Mouse (Mus musculus): Measurements from ENCODE around the gene Sgms1. TPM values are rescaled to one million over a fixed set of nuclear protein-coding genes. Genes with fewer than 3 reads are reported as not detected.

The Sgms1 gene
- polyA plus RNA-seq, 1 experiment, result 53.7 TPM

- no peak for DNase-seq
- 84% methylated on average over 12 of the region's 12 CpGs for WGBS
- Histone ChIP-seq H3K4me3 (replicated peaks; ENCODE audit: extremely low read depth, low read depth, low read length) (no peak overlapping the region), H3K4me1 (ENCODE audit: control insufficient read depth, insufficient read depth, low read length) (peaks cover 14% of the 10 kb centered on the region; the same call in 1 of the 2 replicates)
- TF ChIP-seq CTCF (IDR thresholded peaks at IDR 0.05; ENCODE audit: insufficient read depth, low read length) (no peak), POLR2A (IDR thresholded peaks at IDR 0.05; ENCODE audit: borderline replicate concordance, extremely low read depth, low read depth, low read length) (no peak)
Measured at GRCm38 (mm10) chr19:32269141-32269843, 120.2 kb downstream of the Sgms1 start.

GRCm38 (mm10) chr19:32268562-32268961 is 121.0 kb downstream of the Sgms1 start:
- no peak for DNase-seq
- Histone ChIP-seq H3K4me3 (replicated peaks; ENCODE audit: extremely low read depth, low read depth, low read length) (no peak overlapping the region), H3K4me1 (ENCODE audit: control insufficient read depth, insufficient read depth, low read length) (peaks cover 18% of the 10 kb centered on the region)
- WGBS, result 74% methylated on average over 9 of the region's 9 CpGs
- TF ChIP-seq POLR2A (IDR thresholded peaks at IDR 0.05; ENCODE audit: borderline replicate concordance, extremely low read depth, low read depth, low read length) (no peak), CTCF (IDR thresholded peaks at IDR 0.05; ENCODE audit: insufficient read depth, low read length) (no peak)

- 59% methylated on average over 9 of the region's 9 CpGs for WGBS
Measured at GRCm38 (mm10) chr19:32266385-32267252, 122.9 kb downstream of the Sgms1 start.

GRCm38 (mm10) chr19:32263753-32264152 is 125.8 kb downstream of the Sgms1 start:
- WGBS, result 58% methylated on average over 1 of the region's 1 CpGs
- Histone ChIP-seq H3K4me3 (replicated peaks; ENCODE audit: extremely low read depth, low read depth, low read length) (no peak overlapping the region), H3K4me1 (ENCODE audit: control insufficient read depth, insufficient read depth, low read length) (peaks cover 4% of the 10 kb centered on the region)
- DNase-seq, result no peak
- TF ChIP-seq CTCF (IDR thresholded peaks at IDR 0.05; ENCODE audit: insufficient read depth, low read length), result no peak
- TF ChIP-seq POLR2A (IDR thresholded peaks at IDR 0.05; ENCODE audit: borderline replicate concordance, extremely low read depth, low read depth, low read length), result no peak

More at GRCm38 (mm10) chr19:32266385-32267252, 122.9 kb downstream of the Sgms1 start:
- Histone ChIP-seq H3K4me3 (replicated peaks; ENCODE audit: extremely low read depth, low read depth, low read length) (no peak overlapping the region), H3K4me1 (ENCODE audit: control insufficient read depth, insufficient read depth, low read length) (peaks cover 12% of the 10 kb centered on the region)
- no peak for TF ChIP-seq CTCF (IDR thresholded peaks at IDR 0.05; ENCODE audit: insufficient read depth, low read length)
- DNase-seq, result no peak

- Histone ChIP-seq H3K4me3 (replicated peaks; ENCODE audit: extremely low read depth, low read depth, low read length) (no peak overlapping the region), H3K4me1 (ENCODE audit: control insufficient read depth, insufficient read depth, low read length) (peaks cover 4% of the 10 kb centered on the region)
- TF ChIP-seq CTCF (IDR thresholded peaks at IDR 0.05; ENCODE audit: insufficient read depth, low read length) (no peak), POLR2A (IDR thresholded peaks at IDR 0.05; ENCODE audit: borderline replicate concordance, extremely low read depth, low read depth, low read length) (no peak)
- 86% methylated on average over 10 of the region's 10 CpGs for WGBS
- DNase-seq, result no peak
Measured at GRCm38 (mm10) chr19:32262805-32263572, 126.5 kb downstream of the Sgms1 start.

- no peak for DNase-seq
- peaks cover 11% of the 10 kb centered on the region for H3K4me1 ChIP-seq (ENCODE audit: control insufficient read depth, insufficient read depth, low read length)
- H3K4me3 ChIP-seq (replicated peaks; ENCODE audit: extremely low read depth, low read depth, low read length), result no peak overlapping the region
- TF ChIP-seq CTCF (IDR thresholded peaks at IDR 0.05; ENCODE audit: insufficient read depth, low read length), result no peak
- WGBS, result 74% methylated on average over 8 of the region's 8 CpGs
Measured at GRCm38 (mm10) chr19:32260869-32261688, 128.4 kb downstream of the Sgms1 start.

GRCm38 (mm10) chr19:32259830-32260229 is 129.7 kb downstream of the Sgms1 start:
- 96% methylated on average over 2 of the region's 2 CpGs for WGBS
- no peak for DNase-seq
- Histone ChIP-seq H3K4me3 (replicated peaks; ENCODE audit: extremely low read depth, low read depth, low read length) (no peak overlapping the region), H3K4me1 (ENCODE audit: control insufficient read depth, insufficient read depth, low read length) (peaks cover 16% of the 10 kb centered on the region)
- no peak for TF ChIP-seq CTCF (IDR thresholded peaks at IDR 0.05; ENCODE audit: insufficient read depth, low read length)
- no peak for TF ChIP-seq POLR2A (IDR thresholded peaks at IDR 0.05; ENCODE audit: borderline replicate concordance, extremely low read depth, low read depth, low read length)

- no peak for DNase-seq
- TF ChIP-seq CTCF (IDR thresholded peaks at IDR 0.05; ENCODE audit: insufficient read depth, low read length), result no peak
- no peak for TF ChIP-seq POLR2A (IDR thresholded peaks at IDR 0.05; ENCODE audit: borderline replicate concordance, extremely low read depth, low read depth, low read length)
- 90% methylated on average over 4 of the region's 4 CpGs for WGBS
- Histone ChIP-seq H3K4me1 (ENCODE audit: control insufficient read depth, insufficient read depth, low read length) (peaks cover 19% of the 10 kb centered on the region), H3K4me3 (replicated peaks; ENCODE audit: extremely low read depth, low read depth, low read length) (no peak overlapping the region)
Measured at GRCm38 (mm10) chr19:32259048-32259447, 130.5 kb downstream of the Sgms1 start.

- 81% methylated on average over 5 of the region's 5 CpGs for WGBS
- H3K4me1 ChIP-seq (ENCODE audit: control insufficient read depth, insufficient read depth, low read length), result peaks cover 14% of the 10 kb centered on the region
- TF ChIP-seq CTCF (IDR thresholded peaks at IDR 0.05; ENCODE audit: insufficient read depth, low read length) (no peak), POLR2A (IDR thresholded peaks at IDR 0.05; ENCODE audit: borderline replicate concordance, extremely low read depth, low read depth, low read length) (no peak)
- DNase-seq, result no peak
- no peak overlapping the region for H3K4me3 ChIP-seq (replicated peaks; ENCODE audit: extremely low read depth, low read depth, low read length)
Measured at GRCm38 (mm10) chr19:32258146-32258545, 131.4 kb downstream of the Sgms1 start.

All from lung, adult 2 months (tissue).